Mouse (Mus musculus): ENCODE measurements around the gene Mtcl1.

Mtcl1 gene

DNA sequence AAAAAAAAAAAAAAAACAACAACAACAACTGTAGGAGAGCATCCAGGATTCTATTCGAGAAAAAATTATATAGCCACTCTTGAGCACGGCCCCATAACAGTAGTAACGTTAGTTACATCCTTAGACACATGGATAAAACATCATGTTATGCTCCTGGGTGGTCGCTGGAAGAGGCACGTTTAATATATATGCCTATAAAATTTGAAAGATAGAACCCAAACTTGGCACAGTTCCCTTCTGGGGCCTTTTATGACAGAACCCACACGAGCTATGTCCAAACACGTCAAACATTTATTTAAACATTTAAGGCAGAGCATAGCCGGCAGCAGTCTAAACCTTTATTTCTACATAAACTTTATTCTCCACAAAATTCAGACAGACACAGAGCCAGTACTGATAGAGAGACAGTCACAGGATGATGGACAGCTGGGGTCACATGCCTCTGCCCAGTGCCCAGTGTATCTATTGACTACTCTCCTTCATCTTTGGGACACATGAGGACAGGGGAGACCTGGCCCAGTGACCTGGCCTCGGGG lies 40.4 kb downstream of the Mtcl1 start:
- DNase-seq (ENCODE audit: low spot score in 2 of 2) = no peak

DNA sequence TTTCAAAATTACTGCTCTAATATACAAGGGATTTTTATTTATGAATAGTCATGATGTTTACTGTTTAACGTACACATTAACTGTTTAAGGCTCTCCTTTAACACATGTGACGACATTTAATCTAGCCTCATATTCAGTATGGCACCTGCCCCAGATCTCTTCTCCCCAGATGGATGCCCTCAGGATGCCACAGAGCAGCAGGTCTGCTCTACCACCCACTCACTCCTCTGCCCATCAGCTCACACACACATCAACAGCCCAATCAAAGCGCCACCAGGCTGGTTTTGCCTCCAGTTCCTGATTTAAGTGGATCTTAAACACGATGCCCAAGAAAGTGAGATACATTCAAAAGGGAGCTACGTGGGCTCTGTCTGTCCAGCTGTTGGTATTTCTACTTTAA lies 41.1 kb downstream of the Mtcl1 start:
- no peak for DNase-seq (ENCODE audit: low spot score in 2 of 2)

DNA sequence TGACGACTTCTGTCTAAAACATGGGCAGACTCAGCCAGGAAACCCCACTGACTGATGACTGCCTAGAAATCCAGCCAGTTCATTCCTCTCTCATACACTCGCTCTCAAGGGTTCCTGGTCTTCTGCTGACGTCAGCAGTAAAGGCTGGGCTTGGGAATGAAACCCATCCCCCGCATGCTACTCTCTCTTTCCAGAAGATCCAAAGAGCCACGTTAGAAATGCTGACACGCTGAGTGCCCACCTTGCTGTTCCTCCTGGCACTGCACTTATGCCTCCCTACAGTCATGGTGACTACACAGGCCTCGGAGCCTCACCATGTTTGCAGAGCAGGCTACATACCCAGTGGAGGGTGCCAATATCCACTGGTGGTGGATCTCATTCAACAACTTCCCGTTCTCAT lies 41.7 kb downstream of the Mtcl1 start:
- no peak for DNase-seq (ENCODE audit: low spot score in 2 of 2)

DNA sequence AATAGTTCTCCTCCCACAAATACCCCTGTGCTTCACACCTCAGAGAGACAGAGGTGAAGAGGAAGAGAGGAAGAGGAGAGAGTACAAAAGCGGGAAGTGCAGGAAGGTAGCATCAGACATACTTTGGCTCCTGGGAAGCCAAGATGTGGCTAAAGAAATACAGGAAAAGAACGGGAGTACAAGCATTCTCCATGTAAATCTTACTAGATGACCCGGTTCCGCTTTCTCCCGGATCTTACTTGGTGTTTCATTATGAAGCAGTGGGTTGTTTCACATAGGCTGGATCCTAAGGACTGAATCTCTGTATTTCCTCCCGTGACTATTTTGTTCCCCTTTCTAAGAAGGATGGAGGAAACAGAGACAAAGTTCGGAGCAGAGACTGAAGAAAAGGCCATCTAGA lies 43.9 kb downstream of the Mtcl1 start:
- no peak for DNase-seq (ENCODE audit: low spot score in 2 of 2)

DNA sequence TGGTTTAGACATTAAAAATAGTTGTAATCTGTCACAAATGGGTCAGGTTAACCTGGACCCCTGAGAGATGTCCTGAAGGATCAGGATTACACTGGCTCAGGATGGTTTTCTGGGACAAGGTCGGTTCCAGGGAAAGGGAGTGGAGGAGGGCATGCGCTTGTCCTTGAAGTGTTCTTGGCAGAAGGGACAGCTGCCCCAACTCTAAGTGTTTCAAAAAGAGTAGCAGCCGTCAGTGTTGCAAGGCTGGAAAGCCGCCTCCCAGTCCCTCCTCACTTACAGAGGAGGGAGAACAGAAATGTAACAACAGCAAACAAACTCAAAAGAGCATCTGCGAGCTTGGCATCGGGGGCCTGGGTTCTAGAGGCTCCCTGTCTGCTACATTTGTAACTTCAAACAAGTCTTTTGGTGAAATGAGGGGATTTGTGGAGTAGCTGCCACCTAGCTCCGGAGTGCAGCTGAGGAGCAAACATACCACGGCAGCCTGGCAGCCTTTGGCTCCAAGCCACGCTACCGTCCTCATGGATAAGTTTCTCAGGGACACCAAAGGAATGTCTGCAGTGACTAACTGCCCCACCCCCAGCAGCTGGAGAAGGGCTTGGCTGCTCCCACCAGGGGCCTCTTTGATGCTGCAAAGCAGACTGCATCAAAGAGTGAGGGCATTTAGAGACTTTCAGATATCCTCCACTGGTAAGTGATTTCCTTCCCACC lies 44.5 kb downstream of the Mtcl1 start:
- no peak for DNase-seq (ENCODE audit: low spot score in 2 of 2)

DNA sequence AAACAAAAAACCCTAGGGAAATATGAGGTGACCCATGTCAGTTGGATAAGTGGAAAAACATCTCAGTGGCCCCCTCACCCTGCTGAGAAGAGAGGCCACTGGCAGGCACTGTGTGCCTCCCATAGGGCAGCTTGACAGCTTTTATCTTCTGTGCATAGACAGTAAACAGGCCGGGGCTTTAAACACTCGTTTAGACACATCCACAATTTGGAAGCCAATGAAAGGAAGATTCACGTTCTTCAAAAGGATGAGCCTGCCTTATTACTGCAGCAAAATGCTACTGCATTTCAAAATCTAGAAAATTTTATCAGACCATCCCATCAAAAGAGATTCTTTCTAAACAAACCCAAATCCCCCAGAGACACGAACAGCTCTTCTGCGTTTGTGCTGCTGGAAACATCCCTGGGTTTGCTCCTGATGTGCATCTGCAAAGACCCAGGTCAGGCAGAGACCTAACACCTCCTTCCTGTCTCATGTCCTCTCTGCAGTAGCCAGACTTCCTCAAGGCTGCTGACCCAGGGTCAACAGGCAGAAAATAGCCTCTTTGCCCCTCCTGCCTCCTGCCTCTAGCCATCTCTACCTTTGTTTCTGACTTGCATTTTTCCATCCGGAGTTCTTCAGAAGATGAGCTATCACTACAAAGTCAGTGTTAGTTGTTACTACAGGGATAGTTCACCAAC lies 46.6 kb downstream of the Mtcl1 start:
- no peak for DNase-seq (ENCODE audit: low spot score in 2 of 2)

DNA sequence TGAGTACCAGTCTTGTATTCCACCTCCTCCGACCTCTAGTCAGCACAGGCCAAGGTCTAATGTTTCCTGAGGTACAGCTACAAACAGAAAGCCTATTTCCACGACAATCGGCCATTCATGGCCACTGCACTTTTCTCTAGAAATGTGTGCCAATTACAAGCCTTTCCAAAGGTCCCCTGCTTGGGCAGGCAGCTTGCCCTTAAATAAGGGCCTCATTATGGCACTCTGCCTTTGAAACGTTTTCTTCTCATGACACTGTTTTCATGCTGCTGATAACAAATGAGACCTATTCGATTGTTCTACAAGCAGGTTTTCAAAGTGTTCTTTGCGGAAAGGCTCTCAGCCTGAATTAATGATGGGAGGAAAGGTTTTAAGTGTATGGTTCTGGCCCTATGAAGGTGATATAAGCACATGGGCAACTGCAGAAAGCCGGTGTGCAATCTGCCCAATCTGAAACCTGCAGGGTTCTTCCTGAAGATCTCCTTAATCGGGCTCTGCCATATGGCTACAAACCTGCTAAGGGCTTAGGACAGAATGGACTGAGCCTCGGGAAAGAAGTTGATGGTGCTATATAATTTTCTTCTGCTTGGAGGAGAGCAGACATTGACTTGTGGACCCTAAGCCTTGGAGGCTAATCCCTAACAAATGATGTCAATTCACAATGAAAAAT lies 47.8 kb downstream of the Mtcl1 start:
- no peak for DNase-seq (ENCODE audit: low spot score in 2 of 2)

DNA sequence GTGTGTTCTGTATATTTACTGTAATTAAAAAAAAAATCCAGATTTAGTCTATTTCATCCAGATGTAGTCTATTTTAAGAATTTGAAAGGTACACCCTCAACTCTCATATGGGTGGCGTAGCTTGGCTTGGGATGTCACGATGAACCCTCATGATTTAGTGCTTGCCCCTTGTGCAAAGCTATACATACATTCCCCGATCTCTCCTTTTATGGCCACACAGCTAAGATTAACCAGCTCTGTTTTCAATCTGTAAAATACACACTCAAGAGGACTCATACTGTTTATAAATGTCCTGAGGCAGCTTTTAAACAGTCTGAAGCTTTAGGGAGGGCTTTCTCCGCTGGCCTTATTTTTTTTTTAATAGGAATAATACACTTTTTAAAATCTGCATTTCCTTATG lies 49.8 kb downstream of the Mtcl1 start:
- DNase-seq (ENCODE audit: low spot score in 2 of 2) = no peak

DNA sequence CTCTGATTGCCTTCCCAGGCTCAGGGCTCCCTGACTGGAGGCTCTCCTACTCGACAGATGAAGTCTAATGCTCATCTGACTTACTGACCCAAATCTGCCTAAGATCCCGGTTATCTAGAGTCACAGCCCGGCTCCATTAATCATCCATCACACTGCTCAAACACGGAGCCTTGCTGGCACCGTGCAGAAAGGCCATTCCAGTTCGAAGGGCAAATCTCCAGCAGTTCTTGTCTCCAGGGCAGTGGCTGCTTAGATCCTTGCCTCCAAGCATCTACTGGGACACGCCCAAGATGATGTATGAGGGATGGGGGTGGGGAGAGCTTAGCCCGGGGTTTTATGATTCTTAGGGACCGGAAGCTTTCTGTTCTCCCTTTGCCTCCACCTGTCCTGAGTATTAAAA lies 55.0 kb downstream of the Mtcl1 start:
- no peak for DNase-seq (ENCODE audit: low spot score in 2 of 2)

DNA sequence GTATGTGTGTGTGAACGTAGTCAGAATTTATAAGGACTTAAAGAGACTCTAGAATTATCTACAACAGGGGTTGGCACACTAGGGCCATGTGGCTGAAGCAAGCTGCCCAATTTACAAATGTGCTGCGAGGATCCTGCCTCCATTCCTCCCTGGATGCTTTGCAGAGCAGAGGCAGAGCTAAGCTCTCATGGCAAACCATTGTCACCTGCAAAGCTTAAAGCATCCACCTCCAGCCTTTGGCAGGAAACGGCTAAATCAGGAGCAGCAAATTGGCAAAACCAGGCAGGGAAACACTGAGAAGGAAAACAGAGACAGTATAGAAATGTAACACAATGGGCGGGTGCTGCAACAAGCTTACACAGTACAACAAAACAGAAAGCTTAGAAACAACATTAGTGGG lies 61.2 kb downstream of the Mtcl1 start:
- DNase-seq (ENCODE audit: low spot score in 2 of 2) = no peak

DNA sequence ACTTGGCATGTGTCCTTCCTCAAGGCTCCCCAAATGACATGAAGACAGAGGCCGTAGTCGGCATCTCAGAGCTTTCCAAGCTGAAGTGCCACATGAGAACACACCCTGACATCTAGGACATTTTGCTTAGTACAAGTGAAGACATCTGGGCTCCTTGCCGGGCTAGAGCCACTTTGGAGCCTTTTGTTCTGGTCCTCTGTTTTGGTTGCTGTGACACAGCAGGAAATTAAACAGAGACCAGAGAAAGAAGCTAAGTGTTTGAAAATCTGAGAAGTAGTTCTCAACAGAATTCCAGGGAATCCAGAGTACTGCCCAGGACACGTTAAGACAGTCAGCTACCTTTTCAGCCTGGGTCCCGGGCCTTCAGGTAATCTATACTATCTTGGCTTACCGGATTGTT lies 68.2 kb downstream of the Mtcl1 start:
- DNase-seq (ENCODE audit: low spot score in 2 of 2) = no peak

DNA sequence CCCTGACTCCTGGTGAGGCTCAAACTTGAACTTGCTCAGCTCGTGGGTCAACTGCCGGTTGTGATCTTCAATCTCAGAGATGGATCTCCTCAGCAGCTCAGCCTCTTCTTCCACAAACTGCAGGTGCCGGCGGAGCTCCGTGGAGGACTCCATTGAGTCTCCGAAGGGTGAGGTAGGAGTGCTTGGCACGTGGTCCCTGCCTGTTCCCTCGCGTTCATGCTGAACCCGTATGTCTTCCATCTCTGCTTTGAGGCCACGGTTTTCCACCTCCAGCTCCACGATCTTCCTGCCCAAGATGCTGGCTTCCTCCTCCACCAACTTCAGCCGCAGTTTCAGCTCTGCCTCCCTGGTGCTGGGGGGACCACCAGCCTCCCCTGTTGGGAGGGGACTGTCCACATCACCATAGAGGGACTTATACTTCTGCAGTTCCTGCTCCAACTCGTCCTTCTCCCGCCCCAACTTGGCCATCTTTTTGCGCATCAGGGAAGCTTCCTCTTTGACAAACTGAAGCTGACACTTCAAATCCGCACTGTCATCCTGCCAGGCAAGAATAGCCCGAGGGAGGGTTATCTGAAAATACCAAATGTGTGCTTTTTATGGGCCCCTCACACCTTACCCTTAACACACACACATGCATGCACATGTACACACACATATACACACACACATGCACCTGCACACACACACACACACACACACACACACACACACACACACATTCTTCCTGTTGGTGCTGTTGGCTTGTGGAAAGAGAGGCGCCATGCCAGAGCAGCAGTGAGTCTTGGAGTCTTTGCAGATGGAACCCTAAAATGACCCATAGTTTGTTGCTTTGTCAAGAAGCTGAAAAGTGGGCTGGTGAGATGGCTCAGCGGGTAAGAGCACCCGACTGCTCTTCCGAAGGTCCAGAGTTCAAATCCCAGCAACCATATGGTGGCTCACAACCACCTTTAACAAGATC lies 69.4 kb downstream of the Mtcl1 start:
- DNase-seq (ENCODE audit: low spot score in 2 of 2) = no peak

DNA sequence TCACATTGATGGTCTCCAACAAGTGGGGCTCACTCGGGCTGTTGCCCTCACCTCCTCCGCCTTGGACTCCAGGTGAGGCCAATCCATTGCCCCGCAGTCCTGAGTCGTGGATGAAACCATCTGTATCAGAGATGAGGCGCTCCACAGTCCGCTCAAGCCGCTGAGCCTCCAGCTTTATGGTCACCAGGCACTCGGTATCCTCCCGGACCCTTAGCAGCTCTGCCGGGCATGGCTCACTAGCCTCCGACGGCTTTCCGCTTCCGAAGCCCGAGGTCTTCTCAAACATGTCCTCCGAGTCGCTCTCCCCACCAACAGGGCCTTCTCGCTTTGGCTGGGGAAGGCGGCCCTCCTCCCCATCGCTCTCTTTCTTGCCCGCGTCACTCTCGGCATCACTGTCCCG lies 70.2 kb downstream of the Mtcl1 start:
- no peak for DNase-seq (ENCODE audit: low spot score in 2 of 2)

DNA sequence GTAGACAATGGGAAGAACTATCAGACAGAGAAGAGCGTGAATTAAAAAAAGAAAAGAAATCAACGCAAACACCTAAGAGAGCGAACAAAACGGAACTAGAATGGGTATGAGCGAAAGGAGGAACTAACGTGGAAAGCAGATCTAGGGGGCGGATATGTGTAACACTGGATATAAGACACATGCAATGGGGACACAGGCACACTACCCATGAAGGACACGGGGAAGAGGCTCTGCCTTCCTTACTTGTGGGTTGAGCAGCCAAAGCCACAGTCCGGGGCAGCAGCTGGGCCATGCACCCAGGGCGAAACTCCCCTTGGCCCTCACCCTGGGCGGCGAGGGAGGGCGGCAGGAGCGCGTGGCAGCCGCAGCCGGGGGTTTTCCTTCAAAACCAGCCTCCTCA lies 71.4 kb downstream of the Mtcl1 start:
- no peak for DNase-seq (ENCODE audit: low spot score in 2 of 2)

DNA sequence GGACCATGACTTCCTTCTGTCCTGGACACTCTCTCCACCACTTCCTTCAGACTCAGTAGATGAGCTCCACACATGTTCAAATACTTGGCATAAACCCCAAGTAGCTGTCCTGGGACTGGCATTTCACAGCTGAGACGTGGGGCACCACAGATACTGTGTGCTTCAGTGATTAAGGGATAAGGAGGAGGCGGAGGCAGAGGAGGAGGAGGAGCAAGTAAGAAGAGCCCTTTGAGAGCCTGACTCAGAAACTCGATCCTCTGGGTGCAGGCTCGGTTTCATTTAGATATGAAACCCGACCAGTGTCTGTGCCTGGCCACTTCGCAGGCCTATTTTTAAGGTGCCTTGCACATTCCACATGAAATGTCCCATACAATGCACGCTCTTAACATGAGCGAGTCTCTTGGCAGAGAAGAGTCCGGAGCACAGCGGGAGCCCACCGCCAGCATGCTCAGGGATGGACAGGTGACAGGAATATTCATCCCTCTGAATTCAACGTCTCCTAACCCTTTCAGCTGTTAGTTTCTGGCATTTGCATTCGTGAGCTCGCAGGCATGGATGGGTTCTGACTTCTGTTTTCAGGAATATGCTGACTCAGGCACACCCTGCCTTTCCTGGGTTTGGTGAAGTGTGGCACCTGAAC lies 74.8 kb downstream of the Mtcl1 start:
- DNase-seq (ENCODE audit: low spot score in 2 of 2) = no peak

DNA sequence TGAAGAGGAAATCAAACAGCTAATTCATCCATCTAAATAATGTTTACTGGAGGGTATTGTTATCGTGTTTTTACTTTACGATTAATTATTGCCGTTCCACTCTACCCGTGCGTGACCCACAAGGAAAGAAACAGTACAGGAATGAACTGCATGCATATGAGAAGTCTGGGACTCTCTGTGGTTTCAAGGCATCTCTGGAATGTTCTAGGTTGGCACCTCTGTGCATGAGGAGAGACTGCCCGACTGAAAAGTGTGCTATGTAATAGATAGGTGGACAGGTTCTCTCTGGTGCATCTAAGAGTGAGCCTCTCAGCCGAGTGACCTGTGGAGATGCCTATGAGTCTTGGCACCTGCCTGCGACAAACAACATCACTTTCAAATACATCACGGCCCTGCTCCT lies 78.7 kb downstream of the Mtcl1 start:
- no peak for DNase-seq (ENCODE audit: low spot score in 2 of 2)

DNA sequence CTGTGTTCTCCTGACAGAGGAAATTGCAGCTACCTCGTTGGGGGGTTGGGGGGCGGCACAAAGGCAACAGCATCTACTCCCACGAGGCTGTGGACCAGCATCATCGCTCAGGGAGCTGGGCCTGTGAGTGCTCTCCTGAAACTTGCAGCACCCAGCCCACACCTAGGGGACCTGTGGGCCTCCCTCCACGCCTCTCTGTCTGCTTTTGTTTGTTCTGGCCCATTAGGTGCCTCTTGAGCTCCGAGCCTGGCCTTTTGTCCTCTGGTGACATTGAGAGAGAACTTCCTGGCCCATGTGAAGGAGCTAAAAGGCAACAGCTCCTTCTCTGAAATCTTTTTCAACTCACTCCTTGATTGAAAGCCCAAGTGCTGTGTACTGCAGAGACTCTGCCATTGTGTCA lies 79.8 kb downstream of the Mtcl1 start:
- DNase-seq (ENCODE audit: low spot score in 2 of 2) = no peak

DNA sequence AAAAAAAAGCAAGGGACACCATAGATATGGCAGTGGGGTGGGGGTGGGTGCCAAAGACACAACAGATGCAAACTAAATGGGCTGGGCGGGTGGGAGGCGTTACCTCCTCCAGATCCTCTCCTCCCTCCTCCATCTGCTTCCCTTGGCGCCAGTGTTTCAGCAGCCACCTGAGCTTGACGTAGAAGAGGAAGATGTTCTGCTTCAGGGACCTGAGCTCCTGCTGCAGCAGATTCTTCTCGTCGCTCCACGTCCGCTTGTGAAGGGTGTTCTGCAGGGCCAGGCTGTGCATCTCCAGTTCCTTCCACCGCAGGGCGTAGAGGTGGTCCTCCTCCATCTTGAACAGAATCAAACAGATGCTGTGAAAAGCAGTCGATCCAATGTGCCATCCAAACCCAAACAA lies 81.4 kb downstream of the Mtcl1 start:
- no peak for DNase-seq (ENCODE audit: low spot score in 2 of 2)

DNA sequence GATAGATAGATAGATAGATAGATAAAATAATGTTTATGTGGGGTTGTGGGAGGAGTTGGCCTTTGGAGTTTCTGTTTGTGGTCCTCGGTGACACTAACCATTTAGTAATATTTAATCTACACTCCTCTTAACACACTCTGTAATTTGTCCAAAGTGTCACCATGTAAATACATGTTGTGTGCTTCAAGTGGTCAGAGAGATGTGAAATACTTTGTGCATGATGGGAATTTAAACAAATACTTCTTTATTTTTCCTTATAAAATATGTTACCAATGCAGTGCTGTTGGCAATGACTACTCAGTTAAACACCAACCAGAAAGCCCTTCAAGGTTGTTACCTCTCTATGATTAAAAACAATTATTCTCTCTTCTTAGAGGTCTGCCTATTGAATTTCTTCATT lies 83.9 kb downstream of the Mtcl1 start:
- no peak for DNase-seq (ENCODE audit: low spot score in 2 of 2)

DNA sequence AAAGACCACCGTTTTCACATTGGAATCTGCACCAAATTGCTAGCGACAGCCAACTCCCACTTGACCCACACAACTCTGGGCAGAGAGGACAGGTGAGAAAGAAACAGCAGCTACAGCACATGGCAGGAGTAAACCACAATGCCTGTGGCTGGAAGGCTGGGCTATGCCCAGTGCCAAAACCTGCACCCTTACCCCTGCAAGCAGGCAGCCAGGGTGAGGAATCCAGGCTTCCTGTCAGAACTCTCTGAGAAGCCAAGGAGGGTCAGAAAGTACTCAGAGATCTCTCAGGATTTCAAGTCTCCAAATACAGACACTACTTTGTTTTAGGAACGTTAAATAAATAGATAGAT lies 84.3 kb downstream of the Mtcl1 start:
- no peak for DNase-seq (ENCODE audit: low spot score in 2 of 2)

DNA sequence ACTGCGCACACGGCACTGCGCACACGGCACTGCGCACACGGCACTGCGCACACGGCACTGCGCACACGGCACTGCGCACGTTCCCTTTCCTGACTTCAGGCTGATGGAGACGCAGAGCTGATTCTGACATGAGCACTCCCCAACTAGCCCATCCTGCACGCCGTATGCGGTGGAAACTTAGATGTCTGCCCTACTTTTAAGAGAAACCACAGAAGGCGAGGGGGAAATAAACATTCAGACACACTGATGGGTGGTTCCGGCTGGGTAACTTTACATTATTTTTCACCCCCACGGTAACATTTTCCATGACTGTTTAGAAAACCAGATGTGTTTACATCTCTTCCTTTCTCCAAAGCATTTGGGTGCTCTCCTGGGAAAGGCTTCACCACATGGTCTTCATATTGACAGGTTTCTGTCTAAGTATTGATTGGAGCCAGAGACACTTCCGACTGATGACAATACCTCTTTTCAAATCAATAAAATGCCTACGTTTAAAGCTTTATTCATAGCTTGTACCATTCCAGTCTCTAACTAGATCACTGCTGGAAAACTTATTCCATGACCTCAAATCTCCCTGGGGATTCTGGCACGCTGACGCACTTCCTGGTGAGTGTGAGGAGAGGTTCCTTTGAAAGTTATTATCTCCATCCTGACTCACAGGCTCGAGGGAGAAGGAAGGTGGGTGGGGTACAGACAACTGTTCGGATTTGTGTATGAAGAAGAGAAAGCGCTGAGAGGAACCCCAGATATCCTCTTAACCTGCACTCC lies 84.8 kb downstream of the Mtcl1 start:
- no peak for DNase-seq (ENCODE audit: low spot score in 2 of 2)

Measured in spleen, postnatal 4 days (tissue).